Mouse (Mus musculus): ENCODE measurements at regions not wholly inside any gene's neighbourhood (a gene's known extent, or its start where the extent isn't known, plus 50 kb on each side); places are given as distances from the start of the nearest gene placed in this dataset.

DNA sequence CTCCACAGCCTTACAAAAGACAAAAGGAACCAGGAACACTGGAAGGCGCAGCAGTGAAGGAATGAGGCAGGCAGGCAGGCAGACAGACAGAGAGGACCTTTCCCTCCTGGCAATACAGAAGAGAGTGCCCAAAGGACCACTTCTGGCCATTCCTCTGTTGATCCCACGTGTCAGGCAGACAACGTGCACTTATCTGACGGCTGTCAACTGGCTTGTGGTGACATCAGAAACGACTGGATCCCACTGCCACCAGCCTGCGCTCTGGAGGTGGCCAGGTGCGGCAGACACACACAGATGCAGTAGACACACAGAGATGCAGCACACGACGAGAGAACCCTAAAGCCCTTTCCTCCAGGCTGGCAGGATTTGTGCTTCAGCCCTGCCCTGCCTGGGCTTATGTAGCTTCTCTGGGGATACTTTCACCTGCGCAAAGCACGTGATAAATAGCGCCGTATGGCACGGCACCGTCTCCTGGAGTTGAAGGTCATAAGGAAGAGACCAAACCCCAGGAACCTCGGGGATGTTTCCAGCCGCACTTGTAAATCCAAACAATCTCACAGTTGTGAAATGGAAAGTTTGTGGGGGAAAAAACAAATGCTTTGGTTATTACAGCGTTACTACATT, 116.6 kb downstream of the Lmo4 start:
- H3K27ac ChIP-seq (ENCODE audit: low read depth, low read length) = no peak overlapping the region
- DNase-seq (ENCODE audit: low spot score) = no peak
- 84% methylated on average over 18 of the region's 18 CpGs for WGBS
- no peak overlapping the region for H3K9ac ChIP-seq (ENCODE audit: low read depth, low read length)
- ATAC-seq (ENCODE audit: low FRiP score) = no peak
- H3K4me1 ChIP-seq (replicated peaks; ENCODE audit: control insufficient read depth, insufficient read depth, low read length) = no peaks in the 10 kb centered on the region
- no peaks in the 10 kb centered on the region for H3K36me3 ChIP-seq (ENCODE audit: control insufficient read depth, insufficient read depth, low read length)
- no peaks in the 10 kb centered on the region for H3K9me3 ChIP-seq (ENCODE audit: control insufficient read depth, low read length)
- H3K4me2 ChIP-seq (replicated peaks; ENCODE audit: low read depth, low read length) = no peak overlapping the region
- H3K27me3 ChIP-seq (ENCODE audit: control insufficient read depth, insufficient read depth, low read length) = no peaks in the 10 kb centered on the region
- no peak overlapping the region for H3K4me3 ChIP-seq (ENCODE audit: low read depth, low read length)

- WGBS = 83% methylated on average over 7 of the region's 7 CpGs
- no peaks in the 10 kb centered on the region for H3K4me1 ChIP-seq (replicated peaks; ENCODE audit: control insufficient read depth, insufficient read depth, low read length)
- no peaks in the 10 kb centered on the region for H3K36me3 ChIP-seq (ENCODE audit: control insufficient read depth, insufficient read depth, low read length)
- H3K4me3 ChIP-seq (ENCODE audit: low read depth, low read length) = no peak overlapping the region
- no peak overlapping the region for H3K4me2 ChIP-seq (replicated peaks; ENCODE audit: low read depth, low read length)
- H3K27ac ChIP-seq (ENCODE audit: low read depth, low read length) = no peak overlapping the region
- no peaks in the 10 kb centered on the region for H3K9me3 ChIP-seq (ENCODE audit: control insufficient read depth, low read length)
- H3K27me3 ChIP-seq (ENCODE audit: control insufficient read depth, insufficient read depth, low read length) = no peaks in the 10 kb centered on the region
- DNase-seq (ENCODE audit: low spot score) = no peak
- no peak for ATAC-seq (ENCODE audit: low FRiP score)
- no peak overlapping the region for H3K9ac ChIP-seq (ENCODE audit: low read depth, low read length)
Measured at GRCm38 (mm10) chr3:144087771-144088170, 117.2 kb downstream of the Lmo4 start.

GRCm38 (mm10) chr3:144086176-144086575, 118.8 kb downstream of the Lmo4 start:
- DNase-seq (ENCODE audit: low spot score) = no peak
- no peaks in the 10 kb centered on the region for H3K36me3 ChIP-seq (ENCODE audit: control insufficient read depth, insufficient read depth, low read length)
- 86% methylated on average over 3 of the region's 3 CpGs for WGBS
- H3K9ac ChIP-seq (ENCODE audit: low read depth, low read length) = no peak overlapping the region
- no peaks in the 10 kb centered on the region for H3K4me1 ChIP-seq (replicated peaks; ENCODE audit: control insufficient read depth, insufficient read depth, low read length)
- no peak overlapping the region for H3K27ac ChIP-seq (ENCODE audit: low read depth, low read length)
- H3K4me2 ChIP-seq (replicated peaks; ENCODE audit: low read depth, low read length) = no peak overlapping the region
- no peaks in the 10 kb centered on the region for H3K9me3 ChIP-seq (ENCODE audit: control insufficient read depth, low read length)
- H3K27me3 ChIP-seq (ENCODE audit: control insufficient read depth, insufficient read depth, low read length) = no peaks in the 10 kb centered on the region
- ATAC-seq (ENCODE audit: low FRiP score) = no peak
- no peak overlapping the region for H3K4me3 ChIP-seq (ENCODE audit: low read depth, low read length)

- Histone ChIP-seq H3K4me1 (replicated peaks; ENCODE audit: control insufficient read depth, insufficient read depth, low read length) (no peaks in the 10 kb centered on the region), H3K9me3 (ENCODE audit: control insufficient read depth, low read length) (no peaks in the 10 kb centered on the region), H3K27me3 (ENCODE audit: control insufficient read depth, insufficient read depth, low read length) (no peaks in the 10 kb centered on the region), H3K4me3 (ENCODE audit: low read depth, low read length) (no peak overlapping the region), H3K9ac (ENCODE audit: low read depth, low read length) (no peak overlapping the region), H3K4me2 (replicated peaks; ENCODE audit: low read depth, low read length) (no peak overlapping the region), H3K36me3 (ENCODE audit: control insufficient read depth, insufficient read depth, low read length) (no peaks in the 10 kb centered on the region), H3K27ac (ENCODE audit: low read depth, low read length) (no peak overlapping the region)
- ATAC-seq (ENCODE audit: low FRiP score) = no peak
- WGBS = 92% methylated on average over 3 of the region's 3 CpGs
- DNase-seq (ENCODE audit: low spot score) = no peak
Measured at GRCm38 (mm10) chr3:144079960-144080359, 125.1 kb downstream of the Lmo4 start.

- Histone ChIP-seq H3K4me3 (ENCODE audit: low read depth, low read length) (no peak overlapping the region), H3K9ac (ENCODE audit: low read depth, low read length) (no peak overlapping the region), H3K36me3 (ENCODE audit: control insufficient read depth, insufficient read depth, low read length) (no peaks in the 10 kb centered on the region), H3K27ac (ENCODE audit: low read depth, low read length) (no peak overlapping the region), H3K27me3 (ENCODE audit: control insufficient read depth, insufficient read depth, low read length) (no peaks in the 10 kb centered on the region), H3K4me2 (replicated peaks; ENCODE audit: low read depth, low read length) (no peak overlapping the region), H3K9me3 (ENCODE audit: control insufficient read depth, low read length) (no peaks in the 10 kb centered on the region), H3K4me1 (replicated peaks; ENCODE audit: control insufficient read depth, insufficient read depth, low read length) (no peaks in the 10 kb centered on the region)
- no peak for DNase-seq (ENCODE audit: low spot score)
- 73% methylated on average over 13 of the region's 13 CpGs for WGBS
- ATAC-seq (ENCODE audit: low FRiP score) = no peak
Measured at GRCm38 (mm10) chr3:144078198-144078935, 126.7 kb downstream of the Lmo4 start.

DNA sequence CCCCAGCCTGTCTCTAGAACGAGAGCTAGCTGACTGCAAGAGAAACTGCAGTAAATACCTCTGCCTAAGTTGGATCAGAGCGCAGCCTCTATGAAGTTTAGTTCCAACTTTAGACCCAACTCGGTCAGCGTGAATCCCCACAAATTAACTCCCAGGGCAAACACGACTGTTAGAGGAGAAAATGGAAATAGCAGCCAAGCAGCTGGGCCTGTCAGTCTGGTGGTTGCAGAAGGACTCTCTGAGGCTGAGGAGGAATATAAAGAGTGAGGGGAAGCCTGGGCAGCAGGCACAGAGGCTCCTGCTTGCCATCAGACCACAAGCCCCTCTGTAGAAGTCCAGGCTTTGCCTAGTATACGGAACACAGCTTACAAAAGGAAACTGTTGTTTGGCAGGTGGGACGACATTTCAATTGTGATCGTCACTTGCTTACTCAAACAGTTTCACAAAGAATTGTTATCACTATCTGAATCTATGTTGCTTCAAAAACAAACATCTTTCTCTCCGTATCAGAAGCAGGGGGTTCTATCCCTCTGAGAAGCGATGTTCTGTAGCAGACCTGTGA, 135.0 kb downstream of the Lmo4 start:
- no peaks in the 10 kb centered on the region for H3K9me3 ChIP-seq (ENCODE audit: control insufficient read depth, low read length)
- H3K36me3 ChIP-seq (ENCODE audit: control insufficient read depth, insufficient read depth, low read length) = no peaks in the 10 kb centered on the region
- H3K27me3 ChIP-seq (ENCODE audit: control insufficient read depth, insufficient read depth, low read length) = no peaks in the 10 kb centered on the region
- no peak overlapping the region for H3K9ac ChIP-seq (ENCODE audit: low read depth, low read length)
- no peak overlapping the region for H3K4me2 ChIP-seq (replicated peaks; ENCODE audit: low read depth, low read length)
- DNase-seq (ENCODE audit: low spot score) = no peak
- H3K27ac ChIP-seq (ENCODE audit: low read depth, low read length) = no peak overlapping the region
- 90% methylated on average over 10 of the region's 10 CpGs for WGBS
- H3K4me3 ChIP-seq (ENCODE audit: low read depth, low read length) = no peak overlapping the region
- no peaks in the 10 kb centered on the region for H3K4me1 ChIP-seq (replicated peaks; ENCODE audit: control insufficient read depth, insufficient read depth, low read length)
- ATAC-seq (ENCODE audit: low FRiP score) = no peak

GRCm38 (mm10) chr3:144067016-144067415, 138.0 kb downstream of the Lmo4 start:
- no peaks in the 10 kb centered on the region for H3K9me3 ChIP-seq (ENCODE audit: control insufficient read depth, low read length)
- no peak overlapping the region for H3K27ac ChIP-seq (ENCODE audit: low read depth, low read length)
- H3K36me3 ChIP-seq (ENCODE audit: control insufficient read depth, insufficient read depth, low read length) = no peaks in the 10 kb centered on the region
- 86% methylated on average over 3 of the region's 3 CpGs for WGBS
- no peaks in the 10 kb centered on the region for H3K27me3 ChIP-seq (ENCODE audit: control insufficient read depth, insufficient read depth, low read length)
- no peak for DNase-seq (ENCODE audit: low spot score)
- H3K4me2 ChIP-seq (replicated peaks; ENCODE audit: low read depth, low read length) = no peak overlapping the region
- no peak overlapping the region for H3K4me3 ChIP-seq (ENCODE audit: low read depth, low read length)
- ATAC-seq (ENCODE audit: low FRiP score) = no peak
- H3K9ac ChIP-seq (ENCODE audit: low read depth, low read length) = no peak overlapping the region
- no peaks in the 10 kb centered on the region for H3K4me1 ChIP-seq (replicated peaks; ENCODE audit: control insufficient read depth, insufficient read depth, low read length)

DNA sequence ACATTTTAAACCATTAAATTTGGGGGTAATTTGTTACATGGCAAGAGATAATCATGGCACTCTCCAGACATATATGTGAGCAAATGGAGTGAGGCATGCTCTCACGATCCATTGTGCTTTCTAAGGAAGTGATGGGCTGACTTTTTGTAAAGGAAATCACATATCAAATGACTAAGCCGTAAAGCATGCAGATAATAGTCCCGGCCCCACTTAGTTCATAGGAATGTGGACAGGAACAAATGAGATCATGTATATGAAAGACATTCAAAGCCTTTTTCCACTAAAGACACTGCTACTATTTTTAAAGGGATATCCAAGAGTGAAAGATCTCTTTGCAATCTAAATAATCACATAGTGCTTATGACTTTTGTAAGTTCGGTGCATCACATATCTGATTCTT, 146.9 kb downstream of the Lmo4 start:
- 84% methylated on average over 4 of the region's 4 CpGs for WGBS

DNA sequence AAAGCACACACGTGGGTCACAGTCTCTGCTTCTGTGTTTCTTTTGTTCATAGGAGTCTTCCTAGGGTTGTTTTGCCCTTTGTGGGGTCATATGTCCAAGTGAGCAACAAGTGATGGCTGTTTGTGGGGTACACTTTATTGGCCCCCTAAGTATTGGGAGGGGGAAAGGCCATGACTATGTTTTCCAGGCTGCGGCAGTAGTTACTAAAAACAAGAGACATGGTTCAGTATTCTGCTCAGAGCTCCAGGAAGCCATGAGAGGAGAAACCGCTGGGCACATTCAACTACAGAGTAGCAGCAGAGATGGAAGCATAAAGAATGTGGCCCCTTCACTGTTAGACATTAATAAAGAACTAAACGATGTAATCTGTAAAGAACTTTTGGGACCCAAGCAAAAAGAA, 154.7 kb downstream of the Lmo4 start:
- 74% methylated on average over 4 of the region's 4 CpGs for WGBS
- no peaks in the 10 kb centered on the region for H3K9me3 ChIP-seq (ENCODE audit: control insufficient read depth, low read length)
- no peak for ATAC-seq (ENCODE audit: low FRiP score)
- no peak overlapping the region for H3K4me3 ChIP-seq (ENCODE audit: low read depth, low read length)
- H3K4me2 ChIP-seq (replicated peaks; ENCODE audit: low read depth, low read length) = no peak overlapping the region
- no peak overlapping the region for H3K27ac ChIP-seq (ENCODE audit: low read depth, low read length)
- H3K36me3 ChIP-seq (ENCODE audit: control insufficient read depth, insufficient read depth, low read length) = no peaks in the 10 kb centered on the region
- no peaks in the 10 kb centered on the region for H3K4me1 ChIP-seq (replicated peaks; ENCODE audit: control insufficient read depth, insufficient read depth, low read length)
- no peak for DNase-seq (ENCODE audit: low spot score)
- H3K27me3 ChIP-seq (ENCODE audit: control insufficient read depth, insufficient read depth, low read length) = no peaks in the 10 kb centered on the region
- H3K9ac ChIP-seq (ENCODE audit: low read depth, low read length) = no peak overlapping the region

More for the DNA sequence above, 146.9 kb downstream of the Lmo4 start:
- Histone ChIP-seq H3K9ac (ENCODE audit: low read depth, low read length) (no peak overlapping the region), H3K9me3 (ENCODE audit: control insufficient read depth, low read length) (no peaks in the 10 kb centered on the region), H3K4me2 (replicated peaks; ENCODE audit: low read depth, low read length) (no peak overlapping the region), H3K36me3 (ENCODE audit: control insufficient read depth, insufficient read depth, low read length) (no peaks in the 10 kb centered on the region), H3K27me3 (ENCODE audit: control insufficient read depth, insufficient read depth, low read length) (no peaks in the 10 kb centered on the region), H3K4me3 (ENCODE audit: low read depth, low read length) (no peak overlapping the region), H3K4me1 (replicated peaks; ENCODE audit: control insufficient read depth, insufficient read depth, low read length) (no peaks in the 10 kb centered on the region), H3K27ac (ENCODE audit: low read depth, low read length) (no peak overlapping the region)
- ATAC-seq (ENCODE audit: low FRiP score) (no peak), DNase-seq (ENCODE audit: low spot score) (no peak)

All from hindbrain, embryonic 11.5 days (tissue).